Comparison of ENCODE assay signal across 10 mouse cellular contexts in genomic region chr6:82880807-82881206, GRCm38 (mm10). TPM values are rescaled to one million over a fixed set of nuclear protein-coding genes. Genes with fewer than 3 reads are reported as not detected.
DNase-seq lines count a peak whose midpoint lies in the region; ATAC-seq and TF ChIP-seq lines count a peak whose summit lies in the region.
"Had no signal": no experiment of that assay in that cellular context is flagged by ENCODE, and none has a peak within 500 bp of the region (broad histone marks: within the 10 kb centered on the region; RNA-seq: fewer than 3 reads in every experiment).

No protein-coding gene starts in this region.

- H3K4me1 ChIP-seq in intestine, postnatal 0 days (replicated peaks; ENCODE audit: control insufficient read depth, insufficient read depth, low read length): no peaks in the 10 kb centered on the region; the same call in none of the 2 replicates
- peaks cover 3% of the 10 kb centered on the region; the same call in 1 of the 2 replicates for H3K4me1 ChIP-seq in intestine, embryonic 15.5 days (replicated peaks)
- H3K4me1 ChIP-seq in embryonic fibroblast, embryonic 13.5 days (ENCODE audit: control insufficient read depth, insufficient read depth, low read length): no peaks in the 10 kb centered on the region
- H3K4me1 ChIP-seq in limb, embryonic 10.5 days: peaks cover 5% of the 10 kb centered on the region
- H3K4me1 ChIP-seq: embryonic facial prominence, embryonic 13.5 days had no signal

- H3K9ac ChIP-seq in intestine, postnatal 0 days (ENCODE audit: low read depth, low read length): no peak overlapping the region
- no peak overlapping the region for H3K9ac ChIP-seq in intestine, embryonic 15.5 days

- no peaks in the 10 kb centered on the region for H3K36me3 ChIP-seq in intestine, postnatal 0 days (ENCODE audit: control insufficient read depth, insufficient read depth)
- H3K36me3 ChIP-seq in intestine, embryonic 15.5 days: no peaks in the 10 kb centered on the region
- H3K36me3 ChIP-seq in limb, embryonic 10.5 days: no peaks in the 10 kb centered on the region
- H3K36me3 ChIP-seq: embryonic facial prominence, embryonic 13.5 days had no signal

- H3K27ac ChIP-seq in intestine, postnatal 0 days (ENCODE audit: low read depth, low read length): no peak overlapping the region
- no peak overlapping the region for H3K27ac ChIP-seq in intestine, embryonic 15.5 days
- H3K27ac ChIP-seq in embryonic fibroblast, embryonic 13.5 days (ENCODE audit: insufficient read depth, low read length): no peak overlapping the region
- H3K27ac ChIP-seq in limb, embryonic 10.5 days: no peak overlapping the region
- H3K27ac ChIP-seq: embryonic facial prominence, embryonic 13.5 days had no signal

- no peaks in the 10 kb centered on the region for H3K9me3 ChIP-seq in intestine, postnatal 0 days (ENCODE audit: control insufficient read depth)
- H3K9me3 ChIP-seq in intestine, embryonic 15.5 days: no peaks in the 10 kb centered on the region
- H3K9me3 ChIP-seq in limb, embryonic 10.5 days (replicated peaks): no peaks in the 10 kb centered on the region
- H3K9me3 ChIP-seq: embryonic facial prominence, embryonic 13.5 days had no signal

- WGBS in intestine, postnatal 0 days: 88% methylated on average over 3 of the region's 3 CpGs
- 86% methylated on average over 3 of the region's 3 CpGs for WGBS in intestine, embryonic 15.5 days
- 83% methylated on average over 3 of the region's 3 CpGs for WGBS in limb, embryonic 10.5 days

- no peak for TF ChIP-seq POLR2A in embryonic fibroblast, embryonic 13.5 days (IDR thresholded peaks at IDR 0.05; ENCODE audit: low read depth, low read length)

- peak; percentile 16 for DNase-seq in thymus, postnatal 25 days
- DNase-seq in thymus, postnatal 10 days (ENCODE audit: low spot score in 2 of 2): no peak
- peak; percentile 75 for DNase-seq in thymus, postnatal 4 days
- DNase-seq in limb, embryonic 10.5 days (ENCODE audit: low spot score): no peak
- DNase-seq in heart, adult 11 months: no peak
- DNase-seq: gastrocnemius, postnatal 36 days had no signal

- no peaks in the 10 kb centered on the region for H3K27me3 ChIP-seq in intestine, postnatal 0 days (replicated peaks; ENCODE audit: control insufficient read depth, insufficient read depth, low read length)
- H3K27me3 ChIP-seq in intestine, embryonic 15.5 days (replicated peaks): no peaks in the 10 kb centered on the region
- H3K27me3 ChIP-seq in limb, embryonic 10.5 days (ENCODE audit: low read depth, poor library complexity, severe bottlenecking): no peaks in the 10 kb centered on the region
- H3K27me3 ChIP-seq: embryonic facial prominence, embryonic 13.5 days had no signal

- no peak overlapping the region for H3K4me3 ChIP-seq in intestine, postnatal 0 days (ENCODE audit: low read depth, low read length)
- no peak overlapping the region for H3K4me3 ChIP-seq in intestine, embryonic 15.5 days (replicated peaks)
- no peak overlapping the region for H3K4me3 ChIP-seq in embryonic fibroblast, embryonic 13.5 days (ENCODE audit: insufficient read depth, low read length)
- H3K4me3 ChIP-seq in limb, embryonic 10.5 days: no peak overlapping the region
- H3K4me3 ChIP-seq: embryonic facial prominence, embryonic 13.5 days had no signal

- no peak overlapping the region for H3K4me2 ChIP-seq in intestine, postnatal 0 days (replicated peaks; ENCODE audit: low read depth)
- no peak overlapping the region for H3K4me2 ChIP-seq in intestine, embryonic 15.5 days (replicated peaks)

- ATAC-seq in intestine, postnatal 0 days: no peak
- no peak for ATAC-seq in intestine, embryonic 15.5 days

- peak; percentile 52 for TF ChIP-seq CTCF in intestine, postnatal 0 days (IDR thresholded peaks at IDR 0.05; ENCODE audit: low read depth)
- peak; percentile 8; the same call in 1 of the 2 replicates for TF ChIP-seq CTCF in embryonic fibroblast, embryonic 13.5 days (IDR thresholded peaks at IDR 0.05; ENCODE audit: borderline replicate concordance, insufficient read depth, low read length)

RNA-seq across cellular contexts. Expression of gene Sema4f, which starts 58.8 kb away (rescaled TPM):
- 0.56 and 0.64 TPM in 2 replicates for polyA plus RNA-seq in intestine, postnatal 0 days (2015; fragmentation: Nextera tagmentation; extraction: Ambion mirVana)
- polyA plus RNA-seq in intestine, embryonic 15.5 days (2015; fragmentation: Nextera tagmentation; extraction: Ambion mirVana): 1.5 and 1.7 TPM in 2 replicates
- polyA plus RNA-seq in embryonic fibroblast, embryonic 13.5 days (2011; ENCODE audit: insufficient read length, low read depth, missing spikeins): 1.3 and 2.7 TPM in 2 replicates
- polyA plus RNA-seq in limb, embryonic 10.5 days (2016; fragmentation: Nextera tagmentation; extraction: Ambion mirVana): 0.83 and 1.9 TPM in 2 replicates

Comparison
In these comparisons a context has a peak if more than half of its experiments do, and no peak if none do; other contexts are left out.
1. DNase-seq: peak in thymus, postnatal 25 days (single experiment) and thymus, postnatal 4 days (single experiment); none in thymus, postnatal 10 days (0 of 2), limb, embryonic 10.5 days (single experiment) and heart, adult 11 months (single experiment).